Mouse (Mus musculus) left cerebral cortex, postnatal 10 days (tissue): ENCODE data around the gene Pex10. TPM values are rescaled to one million over a fixed set of nuclear protein-coding genes. Genes with fewer than 3 reads are reported as not detected.
A peak's percentile ranks its signal among the peaks of the same experiment; 100 is the strongest.
"Not testable (repeated sequence)": the region's sequence is repeated elsewhere in the genome, so short reads cannot be mapped to it uniquely, and the experiment has no call there.

Experiments
- DNase-seq, 2 experiments: peaks; one replicate each; pipeline ENCODE4 v3.0.0; 2021 to 2022; ENCODE audit warnings: low spot score in 2 of 2, mixed read lengths in 1 of 2; ENCODE audit errors: extremely low spot score in 1 of 2
- intact Hi-C: fragments of 180-260 bp; cut with DNase I; formaldehyde crosslinking; loops from one replicate; pipeline ENCODE4 v1.15.1; 2025
- total RNA-seq, 2 experiments: library from RNA; stranded (reverse); gene quantifications; 2 replicates each; pipeline ENCODE4 v1.2.3; 2021

The Pex10 gene
- total RNA-seq, 2 experiments from 2014 or later: 18.0 to 19.3 TPM

- DNase-seq: no peak
- intact Hi-C loops: loop anchor here (2.0 kb wide), 1 partner anchor 72 kb away; no protein-coding TSS in a partner anchor
These were observed 10.1 kb upstream of the Pex10 start, which contains the start of gene Plch2 for GRCm38 (mm10) chr4:155056724-155057123. TSS of gene Plch2 (minus strand) at chr4:155056784.

GRCm38 (mm10) chr4:155058325-155058724 is 8.5 kb upstream of the Pex10 start:
- intact Hi-C loops: no loop called here

GRCm38 (mm10) chr4:155063895-155064294 is 2.9 kb upstream of the Pex10 start:
- DNase-seq: no peak
- intact Hi-C loops: loop anchor here (2.0 kb wide), 1 partner anchor 81 kb away; no protein-coding TSS in a partner anchor

More at GRCm38 (mm10) chr4:155058325-155058724, 8.5 kb upstream of the Pex10 start:
- no peak for DNase-seq

GRCm38 (mm10) chr4:155064474-155064873 is 2.3 kb upstream of the Pex10 start:
- DNase-seq: no peak
- intact Hi-C loops: no loop called here

GRCm38 (mm10) chr4:155065970-155066833 is 614 bp upstream of the Pex10 start:
- intact Hi-C loops: loop anchor here (5.0 kb wide), 1 partner anchor 189 kb away; no protein-coding TSS in a partner anchor
- DNase-seq: peak; percentile 86 to 92

- DNase-seq: no peak
- intact Hi-C loops: loop anchor here (5.0 kb wide), 1 partner anchor 191 kb away; no protein-coding TSS in a partner anchor
These were observed 1.6 kb downstream of the Pex10 start for GRCm38 (mm10) chr4:155068357-155068972.

GRCm38 (mm10) chr4:155069191-155069590 is 2.4 kb downstream of the Pex10 start:
- peak in 1 of 2 experiments; percentile 59 for DNase-seq
- intact Hi-C loops: loop anchor here (5.0 kb wide), 1 partner anchor 192 kb away; no protein-coding TSS in a partner anchor

- DNase-seq: no peak
- intact Hi-C loops: no loop called here
These were observed 3.4 kb downstream of the Pex10 start for GRCm38 (mm10) chr4:155070199-155070598.

GRCm38 (mm10) chr4:155070921-155071320 is 4.1 kb downstream of the Pex10 start:
- intact Hi-C loops: no loop called here
- DNase-seq: no peak

GRCm38 (mm10) chr4:155074418-155074817 is 7.6 kb downstream of the Pex10 start:
- DNase-seq: no peak
- intact Hi-C loops: no loop called here

- intact Hi-C loops: no loop called here
These were observed 8.3 kb downstream of the Pex10 start for GRCm38 (mm10) chr4:155075137-155075536.

GRCm38 (mm10) chr4:155075813-155076212 is 9.0 kb downstream of the Pex10 start:
- no peak for DNase-seq
- intact Hi-C loops: no loop called here

More at GRCm38 (mm10) chr4:155075137-155075536, 8.3 kb downstream of the Pex10 start:
- DNase-seq: no peak

- intact Hi-C loops: no loop called here
- DNase-seq: no peak
These were observed 9.9 kb downstream of the Pex10 start for GRCm38 (mm10) chr4:155076677-155077076.

GRCm38 (mm10) chr4:155078808-155079207 is 12.0 kb downstream of the Pex10 start:
- intact Hi-C loops, DNase-seq: not testable (repeated sequence)

GRCm38 (mm10) chr4:155079666-155080065 is 12.8 kb downstream of the Pex10 start:
- DNase-seq: no peak
- intact Hi-C loops: no loop called here

- DNase-seq: no peak
These were observed 16.7 kb downstream of the Pex10 start for GRCm38 (mm10) chr4:155083553-155083952.

GRCm38 (mm10) chr4:155084351-155084750 is 17.5 kb downstream of the Pex10 start:
- DNase-seq: no peak
- intact Hi-C loops: no loop called here

More at GRCm38 (mm10) chr4:155083553-155083952, 16.7 kb downstream of the Pex10 start:
- intact Hi-C loops: no loop called here

- intact Hi-C loops: no loop called here
- no peak for DNase-seq
These were observed 18.6 kb downstream of the Pex10 start for GRCm38 (mm10) chr4:155085206-155086107.
